ENCODE assay signal across 8 mouse cellular contexts in genomic region chr9:86464151-86465105, GRCm38 (mm10). TPM values are rescaled to one million over a fixed set of nuclear protein-coding genes. Genes with fewer than 3 reads are reported as not detected.
A peak's percentile ranks its signal among the peaks of the same experiment; 100 is the strongest.
DNase-seq lines count a peak whose midpoint lies in the region; ATAC-seq and TF ChIP-seq lines count a peak whose summit lies in the region.

Gene Ube2cbp (minus strand): TSS chr9:86464950.

- H3K36me3 ChIP-seq in hindbrain, embryonic 10.5 days = no peaks in the 10 kb centered on the region
- no peaks in the 10 kb centered on the region for H3K36me3 ChIP-seq in lung, embryonic 16.5 days (ENCODE audit: control insufficient read depth, insufficient read depth, low read length)
- no peaks in the 10 kb centered on the region for H3K36me3 ChIP-seq in thymus, adult 2 months (ENCODE audit: control insufficient read depth, insufficient read depth, low read length)

- H3K4me2 ChIP-seq in lung, embryonic 16.5 days (ENCODE audit: low read depth, low read length) = peak within 1 kb of the TSS; percentile 80

- TF ChIP-seq POLR2A in thymus, adult 2 months (IDR thresholded peaks at IDR 0.05; ENCODE audit: control insufficient read depth, extremely low read depth, insufficient read depth, low read length, poor library complexity) = peak; percentile 40; the same call in 1 of the 2 replicates

- peaks cover 21% of the 10 kb centered on the region for H3K4me1 ChIP-seq in hindbrain, embryonic 10.5 days (replicated peaks)
- peaks cover 10% of the 10 kb centered on the region; the same call in 1 of the 2 replicates for H3K4me1 ChIP-seq in lung, embryonic 16.5 days (replicated peaks; ENCODE audit: control insufficient read depth, insufficient read depth, low read length)
- no peaks in the 10 kb centered on the region for H3K4me1 ChIP-seq in thymus, adult 2 months (replicated peaks; ENCODE audit: control insufficient read depth, insufficient read depth, low read length)

- H3K27ac ChIP-seq in hindbrain, embryonic 10.5 days = peak within 1 kb of the TSS; percentile 93
- H3K27ac ChIP-seq in lung, embryonic 16.5 days (ENCODE audit: low read length) = peak within 1 kb of the TSS; percentile 75
- H3K27ac ChIP-seq in thymus, adult 2 months (ENCODE audit: control insufficient read depth, insufficient read depth, low read length) = no peak within 1 kb of the TSS

- H3K4me3 ChIP-seq in hindbrain, embryonic 10.5 days = peak within 1 kb of the TSS; percentile 68
- H3K4me3 ChIP-seq in lung, embryonic 16.5 days (ENCODE audit: low read length) = peak within 1 kb of the TSS; percentile 84
- H3K4me3 ChIP-seq in thymus, adult 2 months (ENCODE audit: control insufficient read depth, insufficient read depth, low read length) = peak within 1 kb of the TSS; percentile 60

- TF ChIP-seq CTCF in thymus, adult 2 months (IDR thresholded peaks at IDR 0.05; ENCODE audit: borderline replicate concordance, control insufficient read depth, extremely low read depth, insufficient read depth, low read length, poor library complexity) = peak; percentile 99

- WGBS in hindbrain, embryonic 10.5 days = 2% methylated on average over 70 of the region's 70 CpGs
- WGBS in lung, embryonic 16.5 days = under 1% methylated on average over 70 of the region's 70 CpGs
- WGBS in thymus, adult 2 months = 2% methylated on average over 70 of the region's 70 CpGs

- peak; percentile 92 for ATAC-seq in frontal cortex, adult (ENCODE audit: low TSS enrichment)
- peak; percentile 82 for ATAC-seq in lung, embryonic 16.5 days (ENCODE audit: low read depth)

- DNase-seq in Muller cell, postnatal 12 days (ENCODE audit: inconsistent ontology term) = peak; percentile 93
- DNase-seq in cerebellum, adult 9-10 months = peak; percentile 94
- DNase-seq in hindbrain, embryonic 10.5 days (ENCODE audit: low spot score) = peak; percentile 85
- DNase-seq in layer of hippocampus, adult 9-11 months = peak; percentile 88
- peak; percentile 70 for DNase-seq in ovary, adult 18-20 months (ENCODE audit: low spot score)
- DNase-seq in thymus, adult 2 months = peak; percentile 86

- H3K27me3 ChIP-seq in hindbrain, embryonic 10.5 days (ENCODE audit: insufficient read depth, poor library complexity, severe bottlenecking) = peaks cover 16% of the 10 kb centered on the region
- H3K27me3 ChIP-seq in lung, embryonic 16.5 days (ENCODE audit: control insufficient read depth, insufficient read depth, low read depth, low read length) = no peaks in the 10 kb centered on the region
- H3K27me3 ChIP-seq in thymus, adult 2 months (ENCODE audit: control insufficient read depth, insufficient read depth, low read length) = no peaks in the 10 kb centered on the region

- no peaks in the 10 kb centered on the region for H3K9me3 ChIP-seq in hindbrain, embryonic 10.5 days
- no peaks in the 10 kb centered on the region for H3K9me3 ChIP-seq in lung, embryonic 16.5 days (ENCODE audit: control insufficient read depth, low read length)

- H3K9ac ChIP-seq in lung, embryonic 16.5 days (ENCODE audit: low read length) = peak within 1 kb of the TSS; percentile 92

RNA-seq across cellular contexts. Expression of gene Ube2cbp, which starts in this region (rescaled TPM):
- 7.3 and 8.8 TPM in 2 replicates for polyA plus RNA-seq in hindbrain, embryonic 10.5 days (2016; fragmentation: Nextera tagmentation; extraction: Ambion mirVana)
- 3.9 and 4.1 TPM in 2 replicates for polyA plus RNA-seq in lung, embryonic 16.5 days (2015; fragmentation: Nextera tagmentation; extraction: Ambion mirVana)
- 2.2 and 2.7 TPM in 2 replicates for polyA plus RNA-seq in thymus, adult 2 months (2012; rRNA removed)
